Comparison of ENCODE assay signal across 7 mouse cellular contexts in the genomic region with DNA sequence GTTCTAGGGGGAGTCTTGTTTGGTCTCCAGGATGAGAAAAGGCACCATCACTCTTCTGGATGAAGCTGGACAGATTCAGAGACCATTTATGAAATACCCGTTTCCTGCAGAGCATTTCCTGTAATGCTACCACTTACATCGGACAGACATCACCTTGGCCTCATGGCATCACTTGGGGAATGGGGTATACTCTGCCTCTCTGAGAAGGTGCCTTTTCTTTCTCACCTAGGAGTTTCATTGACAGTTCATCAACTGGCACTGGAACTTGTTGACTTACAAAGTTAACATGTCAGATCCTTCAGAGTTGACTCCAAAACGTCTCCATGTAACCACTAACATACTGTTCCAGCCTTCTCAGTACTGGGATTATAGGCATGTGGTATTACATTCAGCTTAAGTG. TPM values are rescaled to one million over a fixed set of nuclear protein-coding genes. Genes with fewer than 3 reads are reported as not detected.
DNase-seq lines count a peak whose midpoint lies in the region; ATAC-seq and TF ChIP-seq lines count a peak whose summit lies in the region.

No protein-coding gene starts in this region.

- H3K27me3 ChIP-seq in lung, postnatal 0 days (replicated peaks; ENCODE audit: insufficient read depth, low read length) = no peaks in the 10 kb centered on the region
- H3K27me3 ChIP-seq in forebrain, embryonic 14.5 days (replicated peaks; ENCODE audit: control insufficient read depth, insufficient read depth, low read length) = no peaks in the 10 kb centered on the region
- no peaks in the 10 kb centered on the region for H3K27me3 ChIP-seq in limb, embryonic 15.5 days
- no peaks in the 10 kb centered on the region for H3K27me3 ChIP-seq in stomach, postnatal 0 days (ENCODE audit: control insufficient read depth, insufficient read depth, low read length)

- no peak overlapping the region for H3K4me3 ChIP-seq in lung, postnatal 0 days (ENCODE audit: low read depth, low read length)
- H3K4me3 ChIP-seq in lung, adult 2 months (replicated peaks; ENCODE audit: extremely low read depth, low read depth, low read length) = no peak overlapping the region
- peak overlapping the region; percentile 57; the same call in 1 of the 2 replicates for H3K4me3 ChIP-seq in forebrain, embryonic 14.5 days (ENCODE audit: low read depth, low read length)
- peak overlapping the region; percentile 85; the same call in 1 of the 2 replicates for H3K4me3 ChIP-seq in limb, embryonic 15.5 days
- H3K4me3 ChIP-seq in stomach, postnatal 0 days (ENCODE audit: low read depth, low read length) = peak overlapping the region; percentile 79; the same call in 1 of the 2 replicates

- H3K4me2 ChIP-seq in lung, postnatal 0 days (replicated peaks; ENCODE audit: low read depth, low read length) = peak overlapping the region; percentile 75
- peak overlapping the region; percentile 90 for H3K4me2 ChIP-seq in forebrain, embryonic 14.5 days (ENCODE audit: low read length)
- peak overlapping the region; percentile 58 for H3K4me2 ChIP-seq in limb, embryonic 15.5 days
- peak overlapping the region; percentile 76 for H3K4me2 ChIP-seq in stomach, postnatal 0 days (replicated peaks; ENCODE audit: low read depth)

- no peak for DNase-seq in lung, postnatal 0 days (ENCODE audit: low spot score)
- no peak for DNase-seq in lung, adult 2 months
- no peak for DNase-seq in forebrain, embryonic 14.5 days (ENCODE audit: low spot score)
- DNase-seq in stomach, postnatal 0 days (ENCODE audit: low spot score) = no peak
- no peak for DNase-seq in spleen, adult 12 weeks (ENCODE audit: low spot score)
- no peak for DNase-seq in right cerebral cortex, adult 18-20 months

- no peak for TF ChIP-seq POLR2A in lung, adult 2 months (IDR thresholded peaks at IDR 0.05; ENCODE audit: borderline replicate concordance, extremely low read depth, low read depth, low read length)

- peak overlapping the region; percentile 94; the same call in 1 of the 2 replicates for H3K27ac ChIP-seq in lung, postnatal 0 days (ENCODE audit: low read length)
- H3K27ac ChIP-seq in forebrain, embryonic 14.5 days (ENCODE audit: low read depth, low read length) = no peak overlapping the region
- H3K27ac ChIP-seq in limb, embryonic 15.5 days = no peak overlapping the region; the same call in 1 of the 2 replicates
- H3K27ac ChIP-seq in stomach, postnatal 0 days (replicated peaks) = no peak overlapping the region; the same call in 1 of the 2 replicates

- H3K9ac ChIP-seq in lung, postnatal 0 days (replicated peaks; ENCODE audit: low read depth) = no peak overlapping the region
- H3K9ac ChIP-seq in forebrain, embryonic 14.5 days (ENCODE audit: low read length) = peak overlapping the region; percentile 85
- peak overlapping the region; percentile 80; the same call in 1 of the 2 replicates for H3K9ac ChIP-seq in limb, embryonic 15.5 days
- H3K9ac ChIP-seq in stomach, postnatal 0 days (ENCODE audit: low read length) = 0 out of 2 replicates have a peak overlapping the region, but pooled peaks have one; percentile 85

- H3K36me3 ChIP-seq in lung, postnatal 0 days (ENCODE audit: insufficient read depth, low read length) = no peaks in the 10 kb centered on the region
- no peaks in the 10 kb centered on the region for H3K36me3 ChIP-seq in forebrain, embryonic 14.5 days (ENCODE audit: control insufficient read depth, insufficient read depth, low read length)
- no peaks in the 10 kb centered on the region for H3K36me3 ChIP-seq in limb, embryonic 15.5 days
- H3K36me3 ChIP-seq in stomach, postnatal 0 days (ENCODE audit: control insufficient read depth, insufficient read depth, low read length) = no peaks in the 10 kb centered on the region

- WGBS in lung, postnatal 0 days = 51% methylated on average over 3 of the region's 3 CpGs
- 45% methylated on average over 3 of the region's 3 CpGs for WGBS in lung, adult 2 months
- 77% methylated on average over 3 of the region's 3 CpGs for WGBS in forebrain, embryonic 14.5 days
- 66% methylated on average over 3 of the region's 3 CpGs for WGBS in limb, embryonic 15.5 days
- WGBS in stomach, postnatal 0 days = 75% methylated on average over 3 of the region's 3 CpGs

- no peak for TF ChIP-seq CTCF in lung, postnatal 0 days (IDR thresholded peaks at IDR 0.05)
- TF ChIP-seq CTCF in lung, adult 2 months (IDR thresholded peaks at IDR 0.05; ENCODE audit: insufficient read depth, low read length) = no peak
- no peak for TF ChIP-seq CTCF in stomach, postnatal 0 days (IDR thresholded peaks at IDR 0.05; ENCODE audit: low read depth)

- ATAC-seq in lung, postnatal 0 days = no peak
- ATAC-seq in forebrain, embryonic 14.5 days = no peak
- ATAC-seq in limb, embryonic 15.5 days (ENCODE audit: insufficient number of reproducible peaks, low FRiP score, low TSS enrichment, low read depth) = no peak
- ATAC-seq in stomach, postnatal 0 days (ENCODE audit: low FRiP score, low TSS enrichment) = no peak

- H3K4me1 ChIP-seq in lung, postnatal 0 days (ENCODE audit: insufficient read depth, low read depth, low read length) = peaks cover 12% of the 10 kb centered on the region; the same call in 1 of the 2 replicates
- no peaks in the 10 kb centered on the region; the same call in 1 of the 2 replicates for H3K4me1 ChIP-seq in lung, adult 2 months (ENCODE audit: control insufficient read depth, insufficient read depth, low read length)
- peaks cover 18% of the 10 kb centered on the region for H3K4me1 ChIP-seq in forebrain, embryonic 14.5 days (ENCODE audit: control insufficient read depth, insufficient read depth, low read length)
- H3K4me1 ChIP-seq in limb, embryonic 15.5 days = peaks cover 27% of the 10 kb centered on the region; the same call in 1 of the 2 replicates
- peaks cover 3% of the 10 kb centered on the region; the same call in 1 of the 2 replicates for H3K4me1 ChIP-seq in stomach, postnatal 0 days (replicated peaks; ENCODE audit: control insufficient read depth, insufficient read depth)

- no peaks in the 10 kb centered on the region for H3K9me3 ChIP-seq in lung, postnatal 0 days (ENCODE audit: low read length)
- no peaks in the 10 kb centered on the region for H3K9me3 ChIP-seq in forebrain, embryonic 14.5 days (replicated peaks; ENCODE audit: control insufficient read depth, low read length)
- H3K9me3 ChIP-seq in limb, embryonic 15.5 days = no peaks in the 10 kb centered on the region
- no peaks in the 10 kb centered on the region for H3K9me3 ChIP-seq in stomach, postnatal 0 days (ENCODE audit: control insufficient read depth, low read length)

- TF ChIP-seq EP300 in lung, postnatal 0 days (IDR thresholded peaks at IDR 0.05) = no peak
- no peak for TF ChIP-seq EP300 in stomach, postnatal 0 days (optimal IDR thresholded peaks at IDR 0.05)

RNA-seq across cellular contexts. Expression of a gene that starts 0.9 kb away (rescaled TPM):
- 24.9 and 26.2 TPM in 2 replicates for polyA plus RNA-seq in lung, postnatal 0 days (2015; fragmentation: Nextera tagmentation; extraction: Ambion mirVana)
- 12.9 and 16.6 TPM in 2 replicates for polyA plus RNA-seq in lung, adult 2 months (2012; rRNA removed)
- 20.4 and 26.6 TPM in 2 replicates for polyA plus RNA-seq in forebrain, embryonic 14.5 days (2014; fragmentation: Nextera tagmentation; extraction: Ambion mirVana)
- polyA plus RNA-seq in limb, embryonic 15.5 days (2015; fragmentation: Nextera tagmentation; extraction: Ambion mirVana) = 29.5 and 29.7 TPM in 2 replicates
- 15.9 TPM in 2 replicates for polyA plus RNA-seq in stomach, postnatal 0 days (2015; fragmentation: Nextera tagmentation; extraction: Ambion mirVana)

Comparison
In these comparisons a context has a peak if more than half of its experiments do, and no peak if none do; other contexts are left out.
1. H3K4me3 ChIP-seq: peak in forebrain, embryonic 14.5 days (single experiment), limb, embryonic 15.5 days (single experiment) and stomach, postnatal 0 days (single experiment); none in lung, postnatal 0 days (single experiment) and lung, adult 2 months (single experiment).
2. Peak in every context shown above with its lines, with median percentiles within 50 percentile points of each other: H3K4me2 ChIP-seq.